Mouse (Mus musculus) cerebellum, adult 9-10 months (tissue): Measurements from ENCODE around the gene Gm29049.
"Not testable (repeated sequence)": the region's sequence is repeated elsewhere in the genome, so short reads cannot be mapped to it uniquely, and the experiment has no call there.

Source experiments
- DNase-seq: peaks from one replicate; pipeline ENCODE4 v3.0.0; 2022

Gm29049 gene

GRCm38 (mm10) chrY:7997068-7997467 is at the start of gene Gm29049:
TSS of gene Gm29049 (minus strand) at chrY:7997168.
- DNase-seq, result not testable (repeated sequence)
